Mouse (Mus musculus) frontal cortex, adult (tissue): Measurements from ENCODE around the gene Clk1.

Experiments used
- ATAC-seq: cut with Nextera tagmentation; 2 replicates; pipeline ENCODE4 v1.9.2; 2017; ENCODE audit warnings: mild to moderate bottlenecking, moderate library complexity, mixed read lengths; ENCODE audit not compliant: low TSS enrichment

Gene Clk1

DNA sequence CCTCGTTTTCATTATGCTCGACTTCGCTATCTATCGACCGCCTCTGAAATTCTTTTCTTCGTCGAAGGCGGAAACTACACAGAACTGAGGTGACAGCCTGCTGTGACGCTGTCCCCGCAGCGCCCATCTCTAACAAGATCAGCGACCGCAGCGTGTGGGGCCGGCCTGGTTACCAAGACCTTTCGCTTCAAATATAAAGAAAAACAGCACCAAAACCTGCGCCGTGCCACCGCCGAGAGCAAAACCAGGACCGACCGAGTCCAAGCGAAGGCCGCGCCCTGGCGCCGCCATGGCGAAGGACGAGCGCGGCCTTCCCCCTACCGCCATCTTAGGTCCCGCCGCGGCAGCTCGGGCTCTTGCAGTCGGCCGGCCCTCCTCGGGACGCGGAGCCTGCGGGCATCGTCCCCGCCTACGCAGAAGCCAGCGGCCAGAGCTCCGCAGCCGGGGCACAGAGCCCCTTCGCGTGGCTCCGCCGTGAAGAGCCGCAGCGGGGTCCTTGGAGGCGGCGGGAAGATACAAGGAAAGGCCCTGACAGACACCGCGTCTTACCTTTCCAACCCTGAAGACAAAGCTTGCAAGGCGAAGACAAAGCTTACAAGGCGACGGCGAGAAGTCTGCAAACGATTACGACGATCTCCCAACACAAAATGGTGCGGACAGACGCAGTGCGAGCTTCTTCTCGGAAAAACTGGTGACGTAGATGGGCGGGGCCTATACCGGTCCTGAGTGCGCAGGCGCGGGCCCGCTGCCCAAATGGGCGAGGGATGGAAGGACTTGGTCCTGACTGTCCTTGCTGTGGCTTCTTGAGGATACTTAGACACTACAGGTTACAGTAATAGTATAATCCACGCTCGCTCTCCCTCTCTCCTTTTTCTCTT is at the start of gene Clk1:
Clk1 (minus strand) TSS at position 696 of the 878 bp plus-strand sequence.
- ATAC-seq, result peak; percentile 91

DNA sequence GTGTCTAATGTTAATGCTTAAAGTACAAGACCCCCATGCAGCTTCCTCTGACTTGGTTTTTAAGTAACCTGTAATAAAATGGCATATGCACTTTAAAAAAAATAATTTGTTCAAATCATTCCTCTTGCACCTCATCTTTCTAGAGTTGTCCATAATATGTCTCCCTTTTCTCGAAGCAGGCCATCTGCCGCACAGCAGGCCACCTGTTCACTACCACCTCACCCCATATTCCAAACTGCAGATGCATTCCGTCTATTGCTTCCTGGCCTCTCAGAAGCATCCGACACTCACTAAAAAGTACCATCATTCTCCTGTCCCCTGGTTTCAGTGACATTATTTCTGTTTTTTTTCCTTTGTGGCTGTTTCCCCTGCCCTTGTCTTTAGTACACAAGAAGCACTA is 41.7 kb upstream of the Clk1 start:
- no peak for ATAC-seq

DNA sequence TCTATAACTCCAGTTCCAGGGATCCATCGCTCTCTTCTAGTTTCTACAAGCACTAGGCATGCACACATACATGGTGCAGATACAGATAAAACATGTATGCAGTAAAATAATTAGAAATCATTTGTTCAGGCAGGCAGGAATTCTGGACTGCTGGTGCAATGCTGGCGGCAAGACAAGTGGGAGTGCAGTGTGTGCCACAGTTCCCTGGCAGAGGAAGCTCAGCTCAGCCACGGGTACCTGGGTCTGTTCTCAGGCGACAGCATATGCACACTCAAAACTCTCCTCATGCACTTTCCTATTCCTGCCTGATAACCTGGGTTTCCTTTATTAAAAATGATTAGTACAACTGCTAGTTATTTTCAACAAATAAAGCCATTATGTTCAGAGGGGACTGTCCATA is 41.2 kb upstream of the Clk1 start:
- ATAC-seq, result peak; percentile 82

DNA sequence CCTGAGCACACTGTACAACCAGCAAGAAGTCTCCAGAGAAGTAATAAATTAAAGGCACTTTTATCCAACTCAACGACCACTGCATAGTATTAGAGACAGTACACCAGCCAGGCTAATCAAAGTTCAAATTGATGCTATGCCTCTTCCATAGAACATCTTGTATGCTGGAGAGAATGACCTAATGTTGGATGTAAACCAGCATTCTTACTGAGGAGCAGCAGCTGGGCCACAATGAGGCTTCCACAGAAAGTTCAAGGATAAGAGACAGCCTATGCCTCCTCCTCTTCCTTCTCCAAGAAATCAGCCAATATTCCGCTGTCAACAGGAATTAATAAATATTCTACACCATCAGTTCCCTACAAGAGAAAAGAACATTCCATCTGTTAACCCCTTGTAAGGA is 40.1 kb upstream of the Clk1 start:
- no peak for ATAC-seq

DNA sequence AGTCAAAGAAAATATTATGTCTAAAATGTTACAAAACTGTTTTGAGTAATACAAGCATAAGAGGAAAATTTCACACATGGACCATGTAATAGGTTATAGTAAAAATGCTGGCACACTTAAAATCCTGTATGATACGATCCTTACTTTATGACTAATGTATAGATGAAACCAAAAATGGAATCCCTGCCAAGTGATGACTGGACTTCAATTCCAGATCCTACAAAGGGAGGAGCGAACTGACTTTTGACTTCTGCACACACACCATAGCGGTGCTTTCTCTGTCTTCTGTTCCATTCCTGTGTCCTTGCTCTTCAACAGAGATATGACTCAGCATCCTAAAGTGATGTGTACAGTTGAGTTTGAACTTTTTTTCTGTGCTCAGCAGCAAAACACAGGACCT is 36.7 kb upstream of the Clk1 start:
- no peak for ATAC-seq

DNA sequence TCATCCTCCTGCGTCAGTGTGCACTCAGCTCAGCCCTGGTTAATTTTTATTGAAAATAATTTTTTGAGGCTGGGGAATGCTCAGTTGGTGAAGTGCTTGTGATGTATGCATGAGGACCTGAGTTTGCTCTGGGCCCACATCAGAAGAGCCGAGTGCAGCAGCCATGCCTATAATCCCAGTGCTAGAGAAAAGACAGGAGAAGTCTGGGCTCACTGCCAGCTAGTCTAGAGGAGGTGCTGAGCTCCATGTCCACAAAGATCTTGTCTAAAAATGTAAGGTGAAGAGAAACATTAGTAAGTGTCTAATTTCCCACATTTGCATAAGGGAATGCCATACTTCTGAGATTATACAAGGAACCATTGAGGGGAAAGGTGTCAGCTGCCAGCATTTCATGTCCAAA is 35.0 kb upstream of the Clk1 start:
- peak; percentile 53; the same call in 1 of the 2 replicates for ATAC-seq

DNA sequence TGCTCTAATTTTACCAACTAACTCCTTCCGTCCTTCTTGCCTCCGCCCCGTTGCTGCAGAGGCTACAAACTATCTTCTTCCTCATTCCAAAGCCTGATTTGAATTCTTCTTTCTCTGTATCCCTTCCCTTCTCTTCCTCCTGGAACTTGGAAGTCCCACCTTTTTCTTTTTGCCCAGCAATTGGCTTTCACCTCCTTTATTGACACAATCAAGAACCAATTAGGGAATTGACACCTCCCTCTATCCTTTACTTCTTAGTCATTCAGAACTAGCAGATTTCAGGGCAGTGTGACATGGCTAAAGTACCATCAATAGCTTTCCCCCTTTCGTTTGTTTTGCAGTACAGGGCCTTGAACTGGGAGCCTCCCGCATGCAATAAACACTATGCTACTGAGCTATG is 34.3 kb upstream of the Clk1 start:
- no peak for ATAC-seq

DNA sequence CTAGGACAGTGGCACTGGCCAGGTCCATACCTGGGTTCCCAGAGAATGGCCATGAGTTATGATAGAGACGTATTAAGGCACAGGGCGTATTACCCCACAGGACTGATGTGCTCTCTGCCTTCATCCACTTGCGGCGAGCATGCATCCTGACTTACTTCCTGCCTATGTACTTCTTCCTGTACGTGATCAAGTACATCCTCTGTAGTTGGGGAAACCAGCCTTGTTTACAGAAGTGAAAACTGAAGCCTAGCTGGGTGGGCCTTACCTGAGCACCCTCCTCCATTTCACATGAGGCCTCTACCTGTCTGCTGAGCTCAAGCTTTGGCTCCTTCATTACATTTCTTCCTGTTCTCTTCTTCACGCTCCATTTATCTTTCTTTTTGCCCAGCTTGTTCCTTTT is 30.4 kb upstream of the Clk1 start:
- ATAC-seq, result no peak

DNA sequence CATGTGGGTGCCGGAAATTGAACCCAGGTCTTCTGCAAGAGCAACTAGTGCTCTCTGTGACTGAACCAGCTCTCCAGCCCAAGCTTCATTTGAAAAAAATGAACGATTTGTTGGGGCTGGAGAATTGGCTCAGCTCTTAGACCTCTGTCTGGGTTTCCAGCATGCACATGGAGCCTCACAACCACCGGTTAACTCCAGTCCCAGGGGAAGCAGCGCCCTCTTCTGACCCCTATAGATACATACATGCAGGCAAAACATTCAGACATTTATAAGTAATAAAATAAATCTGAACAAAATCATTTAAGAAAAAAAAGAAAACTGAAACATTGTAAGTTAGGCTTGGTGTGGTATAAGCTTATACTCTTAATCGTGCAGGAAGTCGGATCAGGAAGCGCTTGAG is 24.5 kb upstream of the Clk1 start:
- ATAC-seq, result no peak

DNA sequence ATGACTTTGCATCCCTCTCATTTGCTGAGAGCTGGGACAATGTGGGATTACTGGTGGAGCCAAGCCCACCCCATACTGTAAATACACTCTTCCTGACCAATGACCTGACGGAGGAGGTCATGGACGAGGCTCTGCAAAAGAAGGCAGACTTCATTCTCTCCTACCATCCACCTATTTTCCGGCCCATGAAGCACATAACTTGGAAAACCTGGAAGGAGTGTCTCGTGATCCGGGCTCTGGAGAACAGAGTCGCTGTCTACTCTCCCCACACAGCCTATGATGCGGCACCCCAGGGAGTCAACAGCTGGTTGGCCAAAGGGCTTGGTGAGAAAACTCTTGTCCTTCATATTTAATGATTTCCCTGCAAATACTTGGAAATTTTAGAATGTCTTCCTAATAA is 23.9 kb upstream of the Clk1 start:
- no peak for ATAC-seq

DNA sequence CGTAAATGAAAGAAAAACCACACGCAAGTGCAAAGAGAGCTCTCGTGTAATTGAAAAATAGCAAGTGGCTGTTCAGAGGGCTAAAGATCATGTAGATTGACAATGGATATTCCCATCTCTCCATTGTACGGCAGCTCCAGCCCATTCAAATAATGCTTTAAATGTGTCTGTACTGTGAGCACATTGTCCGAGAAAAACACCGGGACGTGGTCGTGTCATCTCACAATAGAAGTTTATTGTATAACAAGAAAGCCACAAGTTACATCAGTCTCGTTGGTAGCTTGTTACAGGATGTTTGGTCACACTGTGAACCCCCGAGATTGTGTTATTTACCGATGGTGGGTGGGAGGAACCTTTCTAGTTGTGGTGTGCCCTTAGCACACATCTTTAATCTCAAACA is 22.0 kb upstream of the Clk1 start:
- ATAC-seq, result peak; percentile 11

DNA sequence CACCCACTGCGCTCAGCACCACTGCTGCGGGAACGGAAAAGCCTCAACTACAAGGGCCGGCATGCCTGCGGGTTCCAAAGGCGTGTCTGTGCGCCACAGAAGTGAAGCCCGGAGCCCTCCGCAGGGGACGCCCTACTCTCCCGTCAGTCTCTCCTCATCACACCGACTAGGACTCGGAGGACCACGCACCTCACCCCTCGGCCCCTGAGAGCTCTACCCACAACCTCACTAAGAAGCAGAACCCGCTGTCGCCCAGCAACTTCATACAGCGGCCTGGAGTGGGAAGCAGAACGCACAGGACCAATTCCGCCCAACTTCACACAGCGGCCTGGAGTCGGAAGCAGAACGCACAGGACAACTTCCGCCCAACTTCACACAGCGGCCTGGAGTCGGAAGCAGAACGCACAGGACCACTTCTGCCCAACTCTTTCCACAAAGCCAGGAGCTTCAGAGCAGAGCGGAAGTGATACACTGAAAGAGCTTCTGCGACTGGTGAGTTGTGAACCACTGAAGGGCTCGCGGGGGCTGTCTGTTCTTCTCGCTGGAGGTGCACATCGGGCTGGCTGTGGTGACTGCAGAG is 21.4 kb upstream of the Clk1 start, which contains the start of the genes Nif3l1 and Ppil3:
Nif3l1 (plus strand) TSS at position 9 of the 580 bp plus-strand sequence.
Ppil3 (minus strand) TSS at position 344 of the 580 bp plus-strand sequence.
- ATAC-seq, result peak; percentile 98

DNA sequence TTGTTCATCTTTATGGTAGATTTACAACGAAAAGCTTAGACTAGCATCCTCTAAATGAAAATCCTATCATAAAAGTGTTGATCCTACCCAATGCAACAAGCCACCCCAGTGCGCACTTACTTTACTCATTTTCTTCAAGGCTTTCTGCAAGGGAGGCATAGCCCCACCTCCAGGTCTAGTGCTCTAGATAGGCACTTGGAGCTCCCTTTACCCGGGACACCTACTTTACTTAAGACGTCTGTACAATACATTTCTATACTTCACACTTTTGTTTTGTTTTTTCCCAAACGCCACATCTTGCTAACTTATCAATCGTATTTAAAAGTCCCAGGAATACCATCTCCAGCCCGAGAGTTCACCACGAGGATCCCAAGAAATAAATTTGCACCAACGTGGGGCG is 20.8 kb upstream of the Clk1 start:
- no peak for ATAC-seq

DNA sequence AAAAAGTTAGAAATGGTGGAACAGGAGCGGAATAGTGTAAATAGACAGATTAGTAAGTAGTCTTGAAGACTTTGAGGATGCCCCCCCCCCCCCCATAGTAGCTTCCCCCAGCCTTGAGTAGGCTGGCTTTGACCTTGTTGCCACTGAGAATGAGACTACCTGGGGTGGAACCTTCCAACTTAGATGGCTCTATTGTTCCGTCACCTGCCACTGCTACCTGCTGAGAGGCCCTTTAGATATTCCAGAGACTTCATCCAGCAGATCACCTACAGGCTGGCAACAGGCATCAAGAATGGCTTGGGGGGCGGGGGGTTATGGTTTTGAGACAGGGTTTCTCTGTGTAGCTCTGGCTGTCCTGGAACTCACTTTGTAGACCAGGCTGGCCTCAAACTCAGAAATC is 685 bp upstream of the Clk1 start:
- no peak for ATAC-seq

DNA sequence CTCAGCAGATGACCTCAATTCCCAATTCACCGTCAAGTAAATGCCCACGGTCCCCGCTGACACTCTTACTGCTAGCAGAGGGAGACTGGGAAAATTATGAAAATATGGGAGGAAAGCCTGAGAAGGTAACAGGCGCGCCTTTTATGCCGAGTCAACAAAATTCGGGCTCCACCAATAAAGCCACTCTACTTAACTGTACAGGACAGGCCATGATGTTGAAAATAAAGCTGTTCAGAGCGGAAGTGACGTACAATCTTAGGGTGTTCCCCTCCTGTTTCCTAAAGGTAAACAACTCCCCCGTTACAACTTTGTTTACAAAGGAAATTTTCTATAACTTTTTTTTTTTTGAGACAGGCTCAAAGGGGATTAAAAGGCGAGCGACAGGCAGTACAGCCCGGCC is 987 bp downstream of the Clk1 start:
- ATAC-seq, result peak; percentile 22; the same call in 1 of the 2 replicates

DNA sequence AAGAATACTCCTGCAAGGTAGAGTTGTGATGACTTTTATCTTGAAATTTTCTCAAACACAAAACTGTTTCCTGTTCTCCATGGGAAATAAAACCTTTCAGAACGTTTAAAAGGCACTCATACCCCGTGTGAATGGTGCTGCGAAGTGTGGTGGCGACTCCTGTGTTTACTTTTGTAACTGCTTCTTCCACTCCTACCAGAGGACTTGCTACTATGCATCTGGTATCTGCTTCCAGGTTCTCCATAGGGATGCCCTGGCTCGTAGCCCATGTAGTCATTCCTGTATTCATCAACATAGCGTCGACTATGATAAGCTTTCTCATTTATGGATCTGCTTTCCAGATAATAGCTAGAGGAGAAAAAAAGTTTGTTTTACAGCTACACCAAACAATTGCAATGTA is 2.9 kb downstream of the Clk1 start:
- no peak for ATAC-seq

DNA sequence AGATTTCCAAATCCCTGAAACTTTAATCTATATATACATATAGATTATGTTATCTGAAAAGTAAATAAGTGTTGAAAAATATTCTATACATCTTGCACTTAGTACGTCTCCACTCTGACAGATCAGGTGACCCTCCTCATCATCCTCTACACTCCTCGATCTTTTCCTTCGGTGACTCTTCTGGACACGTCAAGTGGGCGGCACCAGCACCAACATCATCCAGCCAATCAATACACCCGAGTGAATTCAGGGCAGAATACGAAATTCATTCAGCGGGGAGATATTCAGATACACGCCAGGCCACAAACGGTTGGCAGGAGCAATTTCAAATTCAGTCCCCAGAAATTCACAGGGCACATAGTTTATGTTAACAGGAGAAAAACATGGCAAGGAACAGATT is 3.8 kb downstream of the Clk1 start:
- ATAC-seq, result no peak

DNA sequence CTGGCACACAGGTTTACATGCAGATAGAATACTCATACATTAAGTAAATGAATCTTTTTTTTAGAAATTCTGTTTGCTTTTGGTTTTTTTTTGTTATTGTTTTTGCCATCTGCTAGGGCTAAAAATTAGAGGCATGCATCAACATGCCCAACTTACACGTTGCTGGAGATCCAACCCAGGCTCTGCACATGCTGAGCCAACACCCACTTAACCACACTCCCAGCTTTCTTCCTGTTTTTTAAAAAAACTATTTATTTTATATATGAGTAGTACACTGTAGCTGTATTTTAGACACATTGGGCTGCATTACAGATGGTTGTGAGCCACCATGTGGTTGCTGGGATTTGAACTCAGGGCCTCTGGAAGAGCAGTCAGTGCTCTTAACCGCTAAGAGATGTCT is 7.8 kb downstream of the Clk1 start:
- ATAC-seq, result no peak

DNA sequence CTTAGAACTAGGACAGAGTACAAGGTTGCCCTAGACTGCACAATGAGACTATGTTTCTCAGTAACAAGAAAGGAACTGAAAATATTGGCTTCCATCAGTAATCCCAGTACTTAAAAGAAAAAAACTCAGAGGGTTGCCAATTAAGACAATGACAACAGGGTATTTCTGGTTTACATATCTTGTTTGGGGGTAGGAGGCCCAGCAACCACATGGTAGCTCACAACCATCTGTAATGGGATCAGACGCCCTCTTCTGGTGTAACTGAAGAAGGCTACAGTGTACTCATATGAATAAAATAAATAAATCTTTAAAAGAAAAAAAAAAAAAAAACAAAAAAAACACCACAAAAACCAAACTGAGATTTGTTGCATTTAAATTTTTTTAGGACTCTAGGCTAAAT is 8.4 kb downstream of the Clk1 start:
- no peak for ATAC-seq

DNA sequence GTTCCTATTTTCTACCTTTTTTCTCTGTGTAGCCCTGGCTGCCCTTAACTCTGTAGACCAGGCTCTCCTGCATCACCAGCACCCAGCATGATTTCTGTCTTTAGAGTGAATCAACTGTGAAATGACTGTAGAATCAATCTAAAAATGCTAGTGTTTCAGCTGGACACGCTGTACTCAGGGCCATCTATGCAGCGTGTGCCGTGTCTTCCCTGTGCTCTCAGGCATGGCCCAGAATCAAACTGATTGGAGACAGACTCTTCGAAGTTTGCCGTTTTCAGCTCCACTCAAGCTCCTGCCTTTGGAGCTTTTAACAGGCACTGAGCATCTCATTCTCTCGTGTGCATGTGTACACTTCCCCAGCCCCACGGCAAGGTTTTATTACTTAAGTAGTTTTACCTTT is 13.1 kb downstream of the Clk1 start:
- 0 out of 2 replicates have a peak, but pooled peaks have one; percentile 1 for ATAC-seq

DNA sequence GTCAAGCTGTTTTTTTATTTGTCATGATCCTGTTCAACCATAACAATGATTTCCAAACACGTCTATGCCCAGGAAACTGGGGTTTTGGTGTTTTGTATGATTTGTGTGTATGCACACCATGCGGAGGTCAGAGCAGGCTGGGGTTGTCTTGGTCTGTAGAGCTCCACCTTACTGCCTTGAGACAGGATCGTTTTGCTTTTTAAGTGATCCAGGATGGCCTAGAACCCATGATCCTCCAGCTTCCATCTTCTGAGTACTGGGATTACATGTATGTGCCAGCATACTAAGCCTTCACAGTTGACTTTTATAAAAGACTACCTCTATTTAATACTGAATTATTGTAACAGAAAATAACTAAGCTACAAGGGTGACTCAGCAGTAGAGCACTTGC is 13.7 kb downstream of the Clk1 start:
- ATAC-seq, result peak; percentile 21; the same call in 1 of the 2 replicates

DNA sequence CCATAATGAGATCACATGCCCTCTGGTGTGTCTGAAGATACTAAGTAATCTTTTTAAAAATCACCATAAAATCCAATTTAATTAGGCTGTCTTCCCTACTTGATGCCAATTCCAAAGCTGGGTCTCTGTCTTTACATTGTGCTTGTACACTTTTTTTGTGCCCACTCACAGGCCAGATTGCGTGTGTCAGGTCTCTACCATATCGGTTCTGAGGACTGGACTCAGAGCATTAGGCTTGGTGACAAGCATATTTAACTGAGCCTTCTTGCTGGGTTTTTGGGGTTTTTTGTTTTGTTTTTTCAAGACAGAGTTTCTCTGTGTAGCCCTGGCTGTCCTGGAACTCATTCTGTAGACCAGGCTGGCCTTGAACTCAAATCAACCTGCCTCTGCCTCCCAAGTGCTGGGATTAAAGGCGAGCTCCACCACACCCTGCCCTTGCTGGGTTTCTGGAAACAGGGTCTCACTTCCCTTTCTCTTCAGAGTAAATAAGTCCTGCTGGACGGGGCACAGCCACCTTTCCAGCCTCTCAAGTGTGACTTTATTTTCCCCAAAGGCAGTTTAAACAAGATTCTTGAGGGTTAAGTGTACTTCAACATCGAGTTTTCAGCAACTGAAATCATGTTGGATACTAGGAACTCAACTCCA is 14.2 kb downstream of the Clk1 start:
- 0 out of 2 replicates have a peak, but pooled peaks have one; percentile 12 for ATAC-seq

DNA sequence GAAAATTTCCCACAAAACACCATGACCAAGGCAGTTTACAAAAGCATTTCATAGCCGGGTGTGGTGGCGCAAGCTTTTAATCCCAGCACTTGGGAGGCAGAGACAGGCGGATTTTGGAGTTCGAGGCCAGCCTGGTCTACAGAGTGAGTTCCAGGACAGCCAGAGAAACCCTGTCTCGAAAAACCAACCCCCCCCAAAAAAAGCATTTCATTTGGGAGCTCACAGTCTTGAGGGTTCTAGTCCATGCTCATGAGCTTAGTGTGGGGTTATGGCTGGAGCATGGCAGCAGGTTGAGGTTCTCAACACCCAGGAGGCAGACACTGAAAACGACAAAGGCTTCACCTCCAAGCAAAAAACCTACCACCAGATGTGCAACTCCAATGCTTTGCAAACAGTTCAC is 15.7 kb downstream of the Clk1 start:
- ATAC-seq, result no peak
